Mouse (Mus musculus) adrenal gland, postnatal 10 days (tissue): ENCODE data around the gene Magix. TPM values are rescaled to one million over a fixed set of nuclear protein-coding genes. Genes with fewer than 3 reads are reported as not detected.

Experiments
- DNase-seq: peaks from one replicate; pipeline ENCODE4 v3.0.0; 2021; ENCODE audit warnings: mixed read lengths
- total RNA-seq, 2 experiments: library from RNA; stranded (reverse); gene quantifications; 2 replicates each; pipeline ENCODE4 v1.2.3; 2021

The Magix gene
- total RNA-seq, 2 experiments from 2014 or later = 5.3 to 5.8 TPM

DNA sequence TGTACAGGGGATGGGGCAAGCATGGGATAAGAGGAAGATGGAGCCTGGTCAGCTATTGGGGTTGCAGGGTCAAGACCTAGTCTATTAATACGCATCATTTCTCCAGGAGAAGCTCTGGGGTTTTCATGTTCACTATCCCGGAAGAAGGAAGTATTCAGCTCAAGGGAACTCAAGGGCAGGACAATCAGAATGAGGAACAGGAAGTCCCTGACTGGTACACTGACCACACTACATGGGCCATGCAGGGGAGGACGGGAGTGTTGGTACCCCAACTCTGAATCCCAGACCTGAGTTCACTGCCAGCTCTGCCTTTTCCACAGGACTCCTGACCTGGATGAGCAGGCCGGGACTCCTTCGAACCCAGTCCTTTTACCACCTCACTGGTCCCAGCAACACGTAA is 48.5 kb downstream of the Magix start:
- no peak for DNase-seq

Other genes starting within 250 kb of the Magix start
- gene Foxp3, start 107.6 kb downstream of the Magix start, total RNA-seq = under 1 TPM; 0.30 to 0.45 TPM
- gene Ppp1r3f, start 107.0 kb downstream of the Magix start, total RNA-seq = 1 to 10 TPM; 3.2 to 3.5 TPM
- 10 to 100 TPM; 17.8 to 20.1 TPM for gene Ccdc22, start 75.7 kb downstream of the Magix start, total RNA-seq
- not detected for gene Cacna1f, start 74.2 kb downstream of the Magix start, total RNA-seq
- gene Syp, start 42.8 kb downstream of the Magix start, total RNA-seq = 10 to 100 TPM; 44.4 to 58.6 TPM
- gene Prickle3, start 24.0 kb downstream of the Magix start, total RNA-seq = 10 to 100 TPM in 1 of 2 experiments, 1 to 10 TPM in 1; 9.2 to 18.0 TPM
- gene Plp2, start 9.9 kb downstream of the Magix start, total RNA-seq = 10 to 100 TPM; 71.5 to 72.6 TPM
- gene Gpkow, start 15.9 kb upstream of the Magix start, total RNA-seq = 10 to 100 TPM; 38.0 to 40.1 TPM
- 10 to 100 TPM; 57.2 to 57.5 TPM for gene Wdr45, start 33.1 kb upstream of the Magix start, total RNA-seq
- gene Gm45208, start 41.0 kb upstream of the Magix start, total RNA-seq = not detected
- 10 to 100 TPM; 12.3 to 13.9 TPM for gene Praf2, start 47.2 kb upstream of the Magix start, total RNA-seq
- 1 to 10 TPM; 5.2 to 6.9 TPM for gene Ccdc120, start 69.7 kb upstream of the Magix start, total RNA-seq
- gene Tfe3, start 81.3 kb upstream of the Magix start, total RNA-seq = 10 to 100 TPM; 35.7 to 39.3 TPM
- gene Gripap1, start 108.5 kb upstream of the Magix start, total RNA-seq = 10 to 100 TPM; 34.2 to 48.2 TPM
- 1 to 10 TPM; 1.2 to 2.1 TPM for gene Kcnd1, start 141.0 kb upstream of the Magix start, total RNA-seq
- gene Otud5, start 160.1 kb upstream of the Magix start, total RNA-seq = 10 to 100 TPM; 49.6 to 54.7 TPM
- 1 to 10 TPM; 6.2 to 9.2 TPM for gene Pim2, start 197.0 kb upstream of the Magix start, total RNA-seq
- gene Slc35a2, start 202.8 kb upstream of the Magix start, total RNA-seq = 10 to 100 TPM; 23.2 to 27.0 TPM
- gene Pqbp1, start 218.0 kb upstream of the Magix start, total RNA-seq = 10 to 100 TPM; 66.3 to 79.2 TPM
- 10 to 100 TPM; 88.3 to 94.3 TPM for gene Timm17b, start 218.1 kb upstream of the Magix start, total RNA-seq
- gene Gm10491, start 226.6 kb upstream of the Magix start, total RNA-seq = not detected
- gene Gm10490, start 228.3 kb upstream of the Magix start, total RNA-seq = not detected
- gene Pcsk1n, start 238.6 kb upstream of the Magix start, total RNA-seq = 10 to 100 TPM; 37.3 to 41.2 TPM
- not detected for gene Eras, start 247.4 kb upstream of the Magix start, total RNA-seq